Mouse (Mus musculus): ENCODE data around the gene Slc12a8. TPM values are rescaled to one million over a fixed set of nuclear protein-coding genes. Genes with fewer than 3 reads are reported as not detected.

Gene Slc12a8
- polyA plus RNA-seq, 1 experiment from 2014 or later = 0.54 TPM

GRCm38 (mm10) chr16:33697576-33698276 lies 180.6 kb downstream of the Slc12a8 start:
- Histone ChIP-seq H3K4me2 (ENCODE audit: low read depth, low read length) (no peak overlapping the region), H3K4me1 (ENCODE audit: control insufficient read depth, insufficient read depth, low read length) (peaks cover 9% of the 10 kb centered on the region; the same call in 1 of the 2 replicates)
- no peak for ATAC-seq (ENCODE audit: low read depth)

GRCm38 (mm10) chr16:33698277-33698790 lies 181.2 kb downstream of the Slc12a8 start:
- Histone ChIP-seq H3K4me3 (ENCODE audit: low read depth, low read length) (no peak overlapping the region), H3K4me2 (ENCODE audit: low read depth, low read length) (no peak overlapping the region), H3K9me3 (ENCODE audit: control insufficient read depth, low read length) (no peaks in the 10 kb centered on the region), H3K36me3 (ENCODE audit: control insufficient read depth, insufficient read depth, low read length) (no peaks in the 10 kb centered on the region), H3K4me1 (ENCODE audit: control insufficient read depth, insufficient read depth, low read length) (peaks cover 9% of the 10 kb centered on the region; the same call in 1 of the 2 replicates), H3K27ac (ENCODE audit: low read depth, low read length) (no peak overlapping the region), H3K27me3 (ENCODE audit: control insufficient read depth, insufficient read depth, low read length) (no peaks in the 10 kb centered on the region), H3K9ac (replicated peaks; ENCODE audit: low read depth, low read length) (no peak overlapping the region)
- 77% methylated on average over 12 of the region's 12 CpGs for WGBS
- no peak for ATAC-seq (ENCODE audit: low read depth)

More at GRCm38 (mm10) chr16:33697576-33698276, 180.6 kb downstream of the Slc12a8 start:
- no peak overlapping the region; the same call in 1 of the 2 replicates for H3K27ac ChIP-seq (ENCODE audit: low read depth, low read length)
- WGBS = 20% methylated on average over 9 of the region's 9 CpGs
- no peaks in the 10 kb centered on the region for H3K36me3 ChIP-seq (ENCODE audit: control insufficient read depth, insufficient read depth, low read length)
- H3K9ac ChIP-seq (replicated peaks; ENCODE audit: low read depth, low read length) = no peak overlapping the region
- H3K4me3 ChIP-seq (ENCODE audit: low read depth, low read length) = no peak overlapping the region
- no peaks in the 10 kb centered on the region for H3K9me3 ChIP-seq (ENCODE audit: control insufficient read depth, low read length)
- no peaks in the 10 kb centered on the region for H3K27me3 ChIP-seq (ENCODE audit: control insufficient read depth, insufficient read depth, low read length)

GRCm38 (mm10) chr16:33700584-33700983 lies 183.5 kb downstream of the Slc12a8 start:
- H3K27me3 ChIP-seq (ENCODE audit: control insufficient read depth, insufficient read depth, low read length) = no peaks in the 10 kb centered on the region
- no peak for ATAC-seq (ENCODE audit: low read depth)
- H3K9ac ChIP-seq (replicated peaks; ENCODE audit: low read depth, low read length) = no peak overlapping the region
- no peak overlapping the region for H3K4me3 ChIP-seq (ENCODE audit: low read depth, low read length)
- no peaks in the 10 kb centered on the region for H3K36me3 ChIP-seq (ENCODE audit: control insufficient read depth, insufficient read depth, low read length)
- H3K27ac ChIP-seq (ENCODE audit: low read depth, low read length) = no peak overlapping the region
- WGBS = 71% methylated on average over 5 of the region's 5 CpGs
- H3K4me1 ChIP-seq (ENCODE audit: control insufficient read depth, insufficient read depth, low read length) = peaks cover 9% of the 10 kb centered on the region; the same call in 1 of the 2 replicates
- H3K9me3 ChIP-seq (ENCODE audit: control insufficient read depth, low read length) = no peaks in the 10 kb centered on the region
- no peak overlapping the region for H3K4me2 ChIP-seq (ENCODE audit: low read depth, low read length)

- Histone ChIP-seq H3K27ac (ENCODE audit: low read depth, low read length) (no peak overlapping the region), H3K4me3 (ENCODE audit: low read depth, low read length) (no peak overlapping the region), H3K9me3 (ENCODE audit: control insufficient read depth, low read length) (no peaks in the 10 kb centered on the region), H3K9ac (replicated peaks; ENCODE audit: low read depth, low read length) (no peak overlapping the region), H3K4me1 (ENCODE audit: control insufficient read depth, insufficient read depth, low read length) (peaks cover 5% of the 10 kb centered on the region; the same call in 1 of the 2 replicates), H3K36me3 (ENCODE audit: control insufficient read depth, insufficient read depth, low read length) (no peaks in the 10 kb centered on the region), H3K4me2 (ENCODE audit: low read depth, low read length) (no peak overlapping the region), H3K27me3 (ENCODE audit: control insufficient read depth, insufficient read depth, low read length) (no peaks in the 10 kb centered on the region)
- no peak for ATAC-seq (ENCODE audit: low read depth)
- 91% methylated on average over 4 of the region's 4 CpGs for WGBS
Observed at GRCm38 (mm10) chr16:33701872-33702271, 184.7 kb downstream of the Slc12a8 start.

GRCm38 (mm10) chr16:33704289-33704688 lies 187.2 kb downstream of the Slc12a8 start:
- Histone ChIP-seq H3K27ac (ENCODE audit: low read depth, low read length) (no peak overlapping the region), H3K9me3 (ENCODE audit: control insufficient read depth, low read length) (no peaks in the 10 kb centered on the region), H3K27me3 (ENCODE audit: control insufficient read depth, insufficient read depth, low read length) (no peaks in the 10 kb centered on the region), H3K4me1 (ENCODE audit: control insufficient read depth, insufficient read depth, low read length) (0 out of 2 replicates have a peak, but pooled peaks cover 3% of the 10 kb centered on the region), H3K9ac (replicated peaks; ENCODE audit: low read depth, low read length) (no peak overlapping the region), H3K4me2 (ENCODE audit: low read depth, low read length) (no peak overlapping the region), H3K36me3 (ENCODE audit: control insufficient read depth, insufficient read depth, low read length) (no peaks in the 10 kb centered on the region), H3K4me3 (ENCODE audit: low read depth, low read length) (no peak overlapping the region)
- ATAC-seq (ENCODE audit: low read depth) = no peak
- WGBS = 77% methylated on average over 9 of the region's 9 CpGs

- Histone ChIP-seq H3K4me1 (ENCODE audit: control insufficient read depth, insufficient read depth, low read length) (0 out of 2 replicates have a peak, but pooled peaks cover 3% of the 10 kb centered on the region), H3K27ac (ENCODE audit: low read depth, low read length) (no peak overlapping the region), H3K36me3 (ENCODE audit: control insufficient read depth, insufficient read depth, low read length) (no peaks in the 10 kb centered on the region), H3K4me2 (ENCODE audit: low read depth, low read length) (no peak overlapping the region), H3K9me3 (ENCODE audit: control insufficient read depth, low read length) (no peaks in the 10 kb centered on the region), H3K4me3 (ENCODE audit: low read depth, low read length) (no peak overlapping the region), H3K27me3 (ENCODE audit: control insufficient read depth, insufficient read depth, low read length) (no peaks in the 10 kb centered on the region), H3K9ac (replicated peaks; ENCODE audit: low read depth, low read length) (no peak overlapping the region)
- WGBS = 23% methylated on average over 6 of the region's 6 CpGs
- 0 out of 2 replicates have a peak, but pooled peaks have one; percentile 28 for ATAC-seq (ENCODE audit: low read depth)
Observed at GRCm38 (mm10) chr16:33705258-33705657, 188.1 kb downstream of the Slc12a8 start.

- Histone ChIP-seq H3K27ac (ENCODE audit: low read depth, low read length) (no peak overlapping the region), H3K27me3 (ENCODE audit: control insufficient read depth, insufficient read depth, low read length) (no peaks in the 10 kb centered on the region), H3K36me3 (ENCODE audit: control insufficient read depth, insufficient read depth, low read length) (no peaks in the 10 kb centered on the region), H3K9me3 (ENCODE audit: control insufficient read depth, low read length) (no peaks in the 10 kb centered on the region), H3K4me3 (ENCODE audit: low read depth, low read length) (no peak overlapping the region), H3K9ac (replicated peaks; ENCODE audit: low read depth, low read length) (no peak overlapping the region), H3K4me2 (ENCODE audit: low read depth, low read length) (no peak overlapping the region), H3K4me1 (ENCODE audit: control insufficient read depth, insufficient read depth, low read length) (no peaks in the 10 kb centered on the region)
- WGBS = 95% methylated on average over 14 of the region's 14 CpGs
- no peak for ATAC-seq (ENCODE audit: low read depth)
Observed at GRCm38 (mm10) chr16:33706111-33706890, 189.2 kb downstream of the Slc12a8 start.

- no peaks in the 10 kb centered on the region for H3K27me3 ChIP-seq (ENCODE audit: control insufficient read depth, insufficient read depth, low read length)
- H3K9ac ChIP-seq (replicated peaks; ENCODE audit: low read depth, low read length) = no peak overlapping the region
- 96% methylated on average over 10 of the region's 10 CpGs for WGBS
- H3K4me3 ChIP-seq (ENCODE audit: low read depth, low read length) = no peak overlapping the region
- H3K4me2 ChIP-seq (ENCODE audit: low read depth, low read length) = no peak overlapping the region
- no peak for ATAC-seq (ENCODE audit: low read depth)
- no peaks in the 10 kb centered on the region for H3K4me1 ChIP-seq (ENCODE audit: control insufficient read depth, insufficient read depth, low read length)
- H3K36me3 ChIP-seq (ENCODE audit: control insufficient read depth, insufficient read depth, low read length) = no peaks in the 10 kb centered on the region
- no peak overlapping the region for H3K27ac ChIP-seq (ENCODE audit: low read depth, low read length)
- no peaks in the 10 kb centered on the region for H3K9me3 ChIP-seq (ENCODE audit: control insufficient read depth, low read length)
Observed at GRCm38 (mm10) chr16:33708031-33708430, 190.9 kb downstream of the Slc12a8 start.
